15 mouse cellular contexts compared by ENCODE assay signal in the genomic region with DNA sequence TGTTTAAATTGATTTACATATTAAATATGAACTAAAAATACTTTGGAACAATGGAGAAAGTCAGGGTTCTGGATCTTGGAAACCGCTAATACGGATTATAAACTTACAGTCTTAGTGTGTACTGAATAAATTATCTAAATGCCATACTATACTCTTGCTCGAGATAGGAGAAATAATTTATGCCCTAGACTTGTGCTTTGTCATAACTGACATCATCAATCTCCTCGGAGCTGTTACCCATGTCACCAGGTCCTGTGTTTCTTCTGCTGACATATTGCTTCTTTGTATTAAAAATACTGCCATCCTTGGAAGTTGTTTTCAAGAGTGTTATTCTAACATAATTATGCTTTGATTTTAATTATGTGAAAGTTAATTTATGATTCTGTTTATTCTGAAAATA.
"Had no signal": no experiment of that assay in that cellular context is flagged by ENCODE, and none has a peak within 500 bp of the region (broad histone marks: within the 10 kb centered on the region; RNA-seq: fewer than 3 reads in every experiment).

No protein-coding gene starts in this region.

- H3K4me2 ChIP-seq: liver, embryonic 13.5 days; midbrain, embryonic 12.5 days; neural tube, embryonic 15.5 days had no signal

- H3K9ac ChIP-seq: liver, embryonic 13.5 days; midbrain, embryonic 12.5 days; neural tube, embryonic 15.5 days had no signal

- H3K27me3 ChIP-seq: liver, embryonic 13.5 days; midbrain, embryonic 12.5 days; neural tube, embryonic 15.5 days had no signal

- ATAC-seq: midbrain, embryonic 16.5 days had no signal

- H3K4me3 ChIP-seq: layer of hippocampus, adult 2 months; left cerebral cortex, adult 2 months; liver, embryonic 13.5 days; midbrain, embryonic 12.5 days; myocyte; neural tube, embryonic 15.5 days had no signal

- H3K4me1 ChIP-seq: liver, embryonic 13.5 days; midbrain, embryonic 12.5 days; neural tube, embryonic 15.5 days had no signal

- H3K9me3 ChIP-seq: liver, embryonic 13.5 days; midbrain, embryonic 12.5 days; neural tube, embryonic 15.5 days had no signal

- H3K27ac ChIP-seq: layer of hippocampus, adult 2 months; left cerebral cortex, adult 2 months; liver, embryonic 13.5 days; midbrain, embryonic 12.5 days; neural tube, embryonic 15.5 days; stomach, postnatal 0 days had no signal

- DNase-seq: layer of hippocampus, postnatal 36 days; liver, embryonic 13.5 days; right cerebral cortex, adult 18-20 months; right cerebral cortex, postnatal 14 days; right cerebral cortex, postnatal 4 days; thymus, adult 2 months; thymus, postnatal 14 days; thymus, postnatal 4 days had no signal
